Mouse (Mus musculus): Measurements from ENCODE around the gene Ipo11. TPM values are rescaled to one million over a fixed set of nuclear protein-coding genes. Genes with fewer than 3 reads are reported as not detected.

Gene Ipo11
- polyA plus RNA-seq, 1 experiment from 2014 or later = 48.3 TPM

- ATAC-seq (replicated peaks; ENCODE audit: low FRiP score, low read depth) (no peak), DNase-seq (ENCODE audit: low spot score) (no peak)
- TF ChIP-seq CTCF (IDR thresholded peaks at IDR 0.05; ENCODE audit: low read depth) = no peak
- H3K9ac ChIP-seq (ENCODE audit: low read depth, low read length) = no peak overlapping the region
- H3K4me1 ChIP-seq (replicated peaks; ENCODE audit: insufficient read depth, low read length) = no peaks in the 10 kb centered on the region
- H3K36me3 ChIP-seq (ENCODE audit: insufficient read depth, low read length) = 0 out of 2 replicates have a peak, but pooled peaks cover 5% of the 10 kb centered on the region
- H3K4me3 ChIP-seq (replicated peaks; ENCODE audit: low read depth, low read length) = no peak overlapping the region
- 92% methylated on average over 2 of the region's 2 CpGs for WGBS
- no peaks in the 10 kb centered on the region for H3K9me3 ChIP-seq (replicated peaks; ENCODE audit: low read length)
- no peaks in the 10 kb centered on the region for H3K27me3 ChIP-seq (ENCODE audit: insufficient read depth, low read length)
- H3K27ac ChIP-seq = no peak overlapping the region
- no peak overlapping the region for H3K4me2 ChIP-seq (ENCODE audit: low read length)
Observed at GRCm38 (mm10) chr13:106887364-106887763, 49.4 kb downstream of the Ipo11 start.

DNA sequence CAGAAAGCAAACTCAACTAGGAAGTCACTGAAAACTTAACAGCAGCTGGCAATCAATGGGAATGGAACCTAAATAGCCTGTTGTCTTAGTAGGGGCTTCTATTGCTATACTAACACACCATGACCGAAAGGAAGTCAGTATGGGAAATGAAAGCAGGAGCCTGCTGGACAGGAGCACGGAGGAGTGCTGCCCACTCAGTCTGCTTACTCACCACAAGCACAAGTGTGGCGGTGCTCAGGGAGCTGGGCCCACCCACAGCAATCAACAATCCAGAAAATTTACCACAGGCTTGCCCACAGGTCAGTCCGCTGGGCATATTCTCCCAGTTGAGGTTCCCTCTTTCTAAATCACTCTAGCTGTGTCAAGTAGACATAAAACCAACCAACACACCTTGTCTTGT is 52.5 kb downstream of the Ipo11 start:
- no peak overlapping the region for H3K27ac ChIP-seq
- TF ChIP-seq CTCF (IDR thresholded peaks at IDR 0.05; ENCODE audit: low read depth) = no peak
- 89% methylated on average over 4 of the region's 4 CpGs for WGBS

DNA sequence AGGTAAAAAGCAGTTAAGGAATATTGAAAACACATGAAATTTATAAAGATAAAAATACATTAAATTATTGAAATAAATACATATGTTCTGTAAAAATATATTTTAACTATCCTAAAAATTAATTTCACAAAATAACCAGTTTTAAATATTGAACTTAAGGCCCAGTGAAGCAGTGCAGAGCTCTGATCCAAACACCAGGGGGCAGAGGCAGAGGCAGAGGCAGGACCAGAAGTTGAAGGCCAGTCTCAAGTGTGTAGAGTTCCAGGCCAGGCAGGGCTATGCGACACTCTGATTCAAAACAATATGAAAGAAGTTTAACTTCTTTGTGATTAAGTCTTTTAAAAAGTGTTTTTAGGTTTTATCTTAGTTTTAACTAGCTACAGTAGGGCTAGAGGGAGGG is 60.5 kb downstream of the Ipo11 start:
- peaks cover 6% of the 10 kb centered on the region; the same call in 1 of the 2 replicates for H3K36me3 ChIP-seq (ENCODE audit: insufficient read depth, low read length)
- peak; percentile 5 for DNase-seq (ENCODE audit: low spot score)
- no peaks in the 10 kb centered on the region for H3K27me3 ChIP-seq (ENCODE audit: insufficient read depth, low read length)
- no peak overlapping the region for H3K4me2 ChIP-seq (ENCODE audit: low read length)
- peak; percentile 53 for TF ChIP-seq CTCF (IDR thresholded peaks at IDR 0.05; ENCODE audit: low read depth)
- H3K4me3 ChIP-seq (replicated peaks; ENCODE audit: low read depth, low read length) = no peak overlapping the region
- no peak for ATAC-seq (replicated peaks; ENCODE audit: low FRiP score, low read depth)
- no peaks in the 10 kb centered on the region for H3K4me1 ChIP-seq (replicated peaks; ENCODE audit: insufficient read depth, low read length)
- H3K27ac ChIP-seq = no peak overlapping the region
- no peak overlapping the region for H3K9ac ChIP-seq (ENCODE audit: low read depth, low read length)
- no peaks in the 10 kb centered on the region for H3K9me3 ChIP-seq (replicated peaks; ENCODE audit: low read length)
- whole genome bisulfite sequencing = 95% methylated on average over 1 of the region's 1 CpGs

More for the DNA sequence above, 52.5 kb downstream of the Ipo11 start:
- no peaks in the 10 kb centered on the region for H3K4me1 ChIP-seq (replicated peaks; ENCODE audit: insufficient read depth, low read length)
- H3K4me3 ChIP-seq (replicated peaks; ENCODE audit: low read depth, low read length) = no peak overlapping the region
- no peak overlapping the region for H3K4me2 ChIP-seq (ENCODE audit: low read length)
- H3K9me3 ChIP-seq (replicated peaks; ENCODE audit: low read length) = no peaks in the 10 kb centered on the region
- H3K9ac ChIP-seq (ENCODE audit: low read depth, low read length) = no peak overlapping the region
- H3K36me3 ChIP-seq (ENCODE audit: insufficient read depth, low read length) = 0 out of 2 replicates have a peak, but pooled peaks cover 5% of the 10 kb centered on the region
- ATAC-seq (replicated peaks; ENCODE audit: low FRiP score, low read depth) (no peak), DNase-seq (ENCODE audit: low spot score) (no peak)
- no peaks in the 10 kb centered on the region for H3K27me3 ChIP-seq (ENCODE audit: insufficient read depth, low read length)

GRCm38 (mm10) chr13:106865547-106865946 is 71.2 kb downstream of the Ipo11 start:
- WGBS = 84% methylated on average over 2 of the region's 2 CpGs
- Histone ChIP-seq H3K9ac (ENCODE audit: low read depth, low read length) (no peak overlapping the region), H3K27ac (no peak overlapping the region), H3K36me3 (ENCODE audit: insufficient read depth, low read length) (peaks cover 12% of the 10 kb centered on the region), H3K9me3 (replicated peaks; ENCODE audit: low read length) (no peaks in the 10 kb centered on the region), H3K4me2 (ENCODE audit: low read length) (no peak overlapping the region), H3K27me3 (ENCODE audit: insufficient read depth, low read length) (no peaks in the 10 kb centered on the region), H3K4me3 (replicated peaks; ENCODE audit: low read depth, low read length) (no peak overlapping the region), H3K4me1 (replicated peaks; ENCODE audit: insufficient read depth, low read length) (no peaks in the 10 kb centered on the region)
- ATAC-seq (replicated peaks; ENCODE audit: low FRiP score, low read depth) (no peak), DNase-seq (ENCODE audit: low spot score) (no peak)
- no peak for TF ChIP-seq CTCF (IDR thresholded peaks at IDR 0.05; ENCODE audit: low read depth)

DNA sequence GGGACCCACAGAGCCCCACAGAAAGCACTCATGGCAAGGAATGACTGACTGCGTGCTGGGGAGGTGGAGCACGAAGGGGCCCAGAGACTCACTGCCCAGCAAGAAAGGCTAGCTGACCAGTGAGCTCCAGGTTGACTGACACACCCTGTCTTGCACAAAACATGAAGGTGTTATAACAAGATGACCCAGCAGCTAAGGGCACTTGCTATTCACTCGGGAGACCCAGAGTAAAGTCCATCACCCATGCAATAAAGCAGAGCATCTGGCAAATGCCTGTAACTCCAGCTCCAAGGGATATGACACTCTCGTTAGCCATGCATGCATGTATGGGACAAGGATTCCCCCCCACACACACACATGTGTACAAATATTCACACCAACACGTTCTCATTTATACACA is 78.0 kb downstream of the Ipo11 start:
- no peaks in the 10 kb centered on the region for H3K36me3 ChIP-seq (ENCODE audit: insufficient read depth, low read length)
- no peak overlapping the region for H3K27ac ChIP-seq
- DNase-seq (ENCODE audit: low spot score) (no peak), ATAC-seq (replicated peaks; ENCODE audit: low FRiP score, low read depth) (no peak)
- no peaks in the 10 kb centered on the region for H3K27me3 ChIP-seq (ENCODE audit: insufficient read depth, low read length)
- H3K9ac ChIP-seq (ENCODE audit: low read depth, low read length) = no peak overlapping the region
- no peak overlapping the region for H3K4me2 ChIP-seq (ENCODE audit: low read length)
- no peaks in the 10 kb centered on the region for H3K9me3 ChIP-seq (replicated peaks; ENCODE audit: low read length)
- H3K4me3 ChIP-seq (replicated peaks; ENCODE audit: low read depth, low read length) = no peak overlapping the region
- H3K4me1 ChIP-seq (replicated peaks; ENCODE audit: insufficient read depth, low read length) = no peaks in the 10 kb centered on the region
- TF ChIP-seq CTCF (IDR thresholded peaks at IDR 0.05; ENCODE audit: low read depth) = no peak
- WGBS = 79% methylated on average over 5 of the region's 5 CpGs

DNA sequence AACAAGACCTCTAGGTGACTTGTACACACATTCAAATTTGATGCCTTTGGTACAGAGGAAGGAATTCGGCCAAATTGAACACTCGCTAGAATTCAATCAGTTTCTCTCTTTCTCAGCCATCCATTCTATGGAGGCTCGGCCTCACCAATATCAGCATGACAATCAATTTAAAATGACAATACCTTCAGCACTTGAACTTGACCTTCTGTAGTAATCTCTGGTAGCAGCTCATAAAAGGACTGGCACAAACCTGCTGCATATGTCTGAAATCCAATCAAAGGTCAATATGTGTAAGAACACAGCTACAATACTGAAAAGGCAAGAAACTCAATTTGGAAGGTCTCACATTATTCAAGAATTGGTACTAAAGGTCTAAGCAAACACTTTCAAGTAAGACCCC is 80.2 kb downstream of the Ipo11 start:
- ATAC-seq (replicated peaks; ENCODE audit: low FRiP score, low read depth) = no peak
- Histone ChIP-seq H3K4me1 (replicated peaks; ENCODE audit: insufficient read depth, low read length) (no peaks in the 10 kb centered on the region), H3K27ac (no peak overlapping the region), H3K36me3 (ENCODE audit: insufficient read depth, low read length) (no peaks in the 10 kb centered on the region), H3K9ac (ENCODE audit: low read depth, low read length) (no peak overlapping the region), H3K4me2 (ENCODE audit: low read length) (no peak overlapping the region), H3K9me3 (replicated peaks; ENCODE audit: low read length) (no peaks in the 10 kb centered on the region), H3K27me3 (ENCODE audit: insufficient read depth, low read length) (no peaks in the 10 kb centered on the region), H3K4me3 (replicated peaks; ENCODE audit: low read depth, low read length) (no peak overlapping the region)
- no peak for TF ChIP-seq CTCF (IDR thresholded peaks at IDR 0.05; ENCODE audit: low read depth)
- 97% methylated on average over 3 of the region's 3 CpGs for WGBS
- no peak for DNase-seq (ENCODE audit: low spot score)

GRCm38 (mm10) chr13:106847534-106847933 is 89.2 kb downstream of the Ipo11 start:
- no peak overlapping the region for H3K27ac ChIP-seq

More at GRCm38 (mm10) chr13:106847534-106847933, 89.2 kb downstream of the Ipo11 start:
- no peak for DNase-seq (ENCODE audit: low spot score)
- ATAC-seq (replicated peaks; ENCODE audit: low FRiP score, low read depth) = no peak
- Histone ChIP-seq H3K9me3 (replicated peaks; ENCODE audit: low read length) (no peaks in the 10 kb centered on the region), H3K4me2 (ENCODE audit: low read length) (no peak overlapping the region), H3K4me3 (replicated peaks; ENCODE audit: low read depth, low read length) (no peak overlapping the region), H3K9ac (ENCODE audit: low read depth, low read length) (no peak overlapping the region), H3K27me3 (ENCODE audit: insufficient read depth, low read length) (no peaks in the 10 kb centered on the region), H3K4me1 (replicated peaks; ENCODE audit: insufficient read depth, low read length) (no peaks in the 10 kb centered on the region), H3K36me3 (ENCODE audit: insufficient read depth, low read length) (no peaks in the 10 kb centered on the region)
- TF ChIP-seq CTCF (IDR thresholded peaks at IDR 0.05; ENCODE audit: low read depth) = no peak
